Mouse (Mus musculus): ENCODE data around the gene Ubl7. TPM values are rescaled to one million over a fixed set of nuclear protein-coding genes. Genes with fewer than 3 reads are reported as not detected.

The Ubl7 gene
- 106 and 108 TPM in 2 replicates for polyA plus RNA-seq (2014; fragmentation: Nextera tagmentation; extraction: Ambion mirVana)

DNA sequence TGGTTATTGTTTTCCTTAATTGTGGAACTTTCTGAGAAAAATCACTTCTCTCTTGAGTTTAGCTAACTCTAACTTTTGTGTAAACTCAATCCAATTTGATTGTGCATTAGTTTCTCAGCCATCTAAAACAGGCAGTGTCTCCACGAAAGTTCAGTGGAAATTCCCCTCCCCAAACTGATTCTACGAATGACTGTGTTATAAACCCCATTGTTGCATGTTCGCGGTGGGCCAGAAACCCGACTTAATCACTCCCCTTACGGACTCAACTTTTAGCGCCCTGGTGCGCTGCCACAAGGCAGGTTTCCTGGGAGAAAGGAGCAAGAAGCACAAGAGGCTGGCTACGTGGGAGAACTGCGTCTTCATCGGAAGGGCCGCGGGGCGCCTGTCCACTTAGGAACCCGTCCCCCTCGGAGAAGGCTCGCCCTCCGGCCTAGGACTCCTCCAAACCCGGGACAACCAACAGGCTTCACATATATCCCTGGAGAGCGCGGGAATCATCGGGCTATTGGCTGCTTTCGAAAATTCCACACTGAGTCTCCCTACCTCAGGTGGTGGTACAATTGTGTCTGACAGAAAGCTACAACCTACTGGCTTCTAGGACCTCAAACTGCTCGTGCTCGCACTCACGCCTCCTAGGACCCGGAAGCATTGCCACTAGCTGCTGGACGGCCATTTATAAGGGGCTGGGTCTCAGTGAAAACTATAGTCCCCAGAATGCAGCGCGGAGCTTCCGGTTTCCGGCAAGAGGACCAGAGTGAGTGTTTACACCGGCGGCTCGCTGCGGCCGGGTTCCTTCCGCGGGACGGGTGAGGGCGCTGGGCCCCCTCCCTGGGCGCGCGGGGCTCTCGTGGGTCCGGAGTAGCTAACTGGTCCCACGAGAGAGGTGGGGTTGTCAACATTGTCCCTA lies at the start of gene Ubl7:
Gene Ubl7 (plus strand): TSS at position 726 of the 907 bp plus-strand sequence.
- WGBS: under 1% methylated on average over 47 of the region's 47 CpGs
- peak within 1 kb of the TSS; percentile 81 for H3K4me2 ChIP-seq (replicated peaks; ENCODE audit: low read depth, low read length)
- no peaks in the 10 kb centered on the region for H3K9me3 ChIP-seq (ENCODE audit: control insufficient read depth, low read length)
- peak within 1 kb of the TSS; percentile 72 for H3K4me3 ChIP-seq (ENCODE audit: low read length)
- H3K4me1 ChIP-seq (ENCODE audit: control insufficient read depth, insufficient read depth, low read length): no peaks in the 10 kb centered on the region; the same call in 1 of the 2 replicates
- peaks cover 5% of the 10 kb centered on the region; the same call in 1 of the 2 replicates for H3K36me3 ChIP-seq (ENCODE audit: control insufficient read depth, insufficient read depth, low read length)
- ATAC-seq (ENCODE audit: low FRiP score, low TSS enrichment): peak; percentile 97
- no peaks in the 10 kb centered on the region for H3K27me3 ChIP-seq (ENCODE audit: control insufficient read depth, insufficient read depth, low read length)
- H3K27ac ChIP-seq (ENCODE audit: low read depth, low read length): peak within 1 kb of the TSS; percentile 84
- peak within 1 kb of the TSS; percentile 73 for H3K9ac ChIP-seq (ENCODE audit: low read depth, low read length)

DNA sequence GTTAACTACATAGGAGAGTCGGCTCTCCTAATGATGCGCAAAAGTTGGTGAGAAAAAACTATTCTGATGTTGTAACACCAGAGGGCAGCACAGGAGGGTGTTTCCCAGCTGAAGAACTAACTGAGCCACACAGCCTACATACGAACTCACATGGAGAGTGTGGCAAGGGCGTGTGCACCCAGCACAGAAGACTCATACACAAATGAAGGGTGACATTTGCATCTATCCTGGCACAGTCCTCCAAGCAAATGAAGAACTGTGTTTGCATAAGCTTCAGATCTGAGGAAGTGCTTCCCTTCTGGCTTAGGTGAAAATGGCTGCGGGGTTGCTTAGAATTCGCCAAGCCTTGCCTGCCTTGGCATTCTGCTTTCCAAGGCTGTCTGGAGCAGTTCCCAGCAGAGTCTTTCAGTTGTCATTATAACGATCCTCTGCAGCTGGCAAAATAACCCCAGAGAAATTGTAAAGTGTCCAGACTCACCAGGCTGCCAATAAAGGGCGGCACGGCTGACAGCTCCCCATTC lies 48.8 kb upstream of the Ubl7 start:
- Histone ChIP-seq H3K27ac (ENCODE audit: low read depth, low read length) (no peak overlapping the region), H3K4me3 (ENCODE audit: low read length) (no peak overlapping the region), H3K4me2 (replicated peaks; ENCODE audit: low read depth, low read length) (no peak overlapping the region), H3K27me3 (ENCODE audit: control insufficient read depth, insufficient read depth, low read length) (no peaks in the 10 kb centered on the region), H3K9ac (ENCODE audit: low read depth, low read length) (no peak overlapping the region), H3K9me3 (ENCODE audit: control insufficient read depth, low read length) (no peaks in the 10 kb centered on the region), H3K36me3 (ENCODE audit: control insufficient read depth, insufficient read depth, low read length) (no peaks in the 10 kb centered on the region), H3K4me1 (ENCODE audit: control insufficient read depth, insufficient read depth, low read length) (no peaks in the 10 kb centered on the region)
- 48% methylated on average over 9 of the region's 9 CpGs for WGBS
- no peak for ATAC-seq (ENCODE audit: low FRiP score, low TSS enrichment)

DNA sequence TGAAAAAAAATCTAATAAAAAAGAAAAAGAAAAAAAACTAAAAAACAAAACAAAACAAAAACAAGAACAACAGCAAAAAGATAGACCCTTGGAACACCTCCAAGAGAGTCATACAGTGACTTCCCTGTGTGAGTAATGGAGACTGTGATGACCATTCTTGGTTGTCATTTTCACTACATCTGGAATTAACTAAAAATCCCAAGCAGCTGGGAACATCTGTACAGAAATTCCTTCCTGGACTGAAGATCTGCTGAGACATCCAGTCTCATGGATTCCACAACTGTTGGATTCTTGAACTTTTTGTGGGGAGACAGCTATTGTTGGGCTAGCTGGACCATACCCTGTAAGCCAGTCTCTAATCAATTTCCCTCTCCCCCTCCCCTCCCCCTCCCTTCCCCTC lies 46.4 kb upstream of the Ubl7 start:
- no peak overlapping the region for H3K27ac ChIP-seq (ENCODE audit: low read depth, low read length)
- no peaks in the 10 kb centered on the region for H3K9me3 ChIP-seq (ENCODE audit: control insufficient read depth, low read length)
- H3K4me1 ChIP-seq (ENCODE audit: control insufficient read depth, insufficient read depth, low read length): no peaks in the 10 kb centered on the region
- no peaks in the 10 kb centered on the region for H3K36me3 ChIP-seq (ENCODE audit: control insufficient read depth, insufficient read depth, low read length)
- no peak for ATAC-seq (ENCODE audit: low FRiP score, low TSS enrichment)
- H3K27me3 ChIP-seq (ENCODE audit: control insufficient read depth, insufficient read depth, low read length): no peaks in the 10 kb centered on the region; the same call in 1 of the 2 replicates
- no peak overlapping the region for H3K9ac ChIP-seq (ENCODE audit: low read depth, low read length)
- H3K4me3 ChIP-seq (ENCODE audit: low read length): no peak overlapping the region
- no peak overlapping the region for H3K4me2 ChIP-seq (replicated peaks; ENCODE audit: low read depth, low read length)

DNA sequence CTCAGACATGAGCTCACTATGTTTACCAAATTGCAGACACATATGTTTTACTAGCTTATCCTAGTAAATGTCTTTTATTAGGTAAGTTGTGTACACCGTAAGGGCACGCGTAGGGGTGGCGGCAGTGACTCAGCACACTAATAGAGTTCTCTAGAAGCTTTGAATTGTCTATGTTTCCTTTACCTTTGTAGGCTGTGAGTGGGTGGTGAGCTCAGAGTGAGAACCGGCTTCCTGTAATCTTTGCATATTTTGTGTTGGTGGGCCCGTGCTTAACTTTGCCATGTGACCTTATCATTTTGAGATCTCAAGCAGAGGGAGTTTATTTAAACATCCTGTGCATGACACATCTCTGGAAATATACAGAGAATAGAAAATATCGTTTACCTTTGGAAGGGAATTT lies 44.2 kb upstream of the Ubl7 start:
- no peak for ATAC-seq (ENCODE audit: low FRiP score, low TSS enrichment)
- H3K27me3 ChIP-seq (ENCODE audit: control insufficient read depth, insufficient read depth, low read length): no peaks in the 10 kb centered on the region; the same call in 1 of the 2 replicates
- H3K9ac ChIP-seq (ENCODE audit: low read depth, low read length): no peak overlapping the region
- no peak overlapping the region for H3K27ac ChIP-seq (ENCODE audit: low read depth, low read length)
- H3K4me3 ChIP-seq (ENCODE audit: low read length): no peak overlapping the region
- H3K9me3 ChIP-seq (ENCODE audit: control insufficient read depth, low read length): no peaks in the 10 kb centered on the region
- no peaks in the 10 kb centered on the region for H3K4me1 ChIP-seq (ENCODE audit: control insufficient read depth, insufficient read depth, low read length)
- no peaks in the 10 kb centered on the region for H3K36me3 ChIP-seq (ENCODE audit: control insufficient read depth, insufficient read depth, low read length)
- no peak overlapping the region for H3K4me2 ChIP-seq (replicated peaks; ENCODE audit: low read depth, low read length)
- WGBS: 78% methylated on average over 7 of the region's 7 CpGs

DNA sequence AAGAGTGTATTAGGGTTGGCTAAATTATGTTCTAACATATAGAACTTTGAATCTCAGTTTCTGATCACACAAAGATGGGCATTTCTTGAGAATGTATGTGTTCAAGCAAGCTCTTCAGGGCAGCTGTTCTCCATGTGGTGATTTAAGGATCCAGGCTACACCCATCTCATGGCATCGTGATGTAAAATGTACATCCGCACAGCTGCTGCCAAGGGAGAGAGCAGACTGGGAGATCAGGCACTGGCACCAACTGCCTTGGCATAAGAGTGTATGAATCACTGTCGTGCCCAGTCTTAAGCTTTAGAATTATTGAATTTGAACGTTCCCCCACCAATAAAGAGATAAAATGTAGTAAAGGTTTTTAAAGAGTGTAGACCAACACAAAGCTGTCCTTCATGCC lies 43.5 kb upstream of the Ubl7 start:
- Histone ChIP-seq H3K27ac (ENCODE audit: low read depth, low read length) (no peak overlapping the region), H3K4me3 (ENCODE audit: low read length) (no peak overlapping the region), H3K36me3 (ENCODE audit: control insufficient read depth, insufficient read depth, low read length) (no peaks in the 10 kb centered on the region), H3K4me2 (replicated peaks; ENCODE audit: low read depth, low read length) (no peak overlapping the region), H3K27me3 (ENCODE audit: control insufficient read depth, insufficient read depth, low read length) (no peaks in the 10 kb centered on the region; the same call in 1 of the 2 replicates), H3K9me3 (ENCODE audit: control insufficient read depth, low read length) (no peaks in the 10 kb centered on the region), H3K9ac (ENCODE audit: low read depth, low read length) (no peak overlapping the region), H3K4me1 (ENCODE audit: control insufficient read depth, insufficient read depth, low read length) (no peaks in the 10 kb centered on the region)
- ATAC-seq (ENCODE audit: low FRiP score, low TSS enrichment): no peak
- 88% methylated on average over 4 of the region's 4 CpGs for WGBS

DNA sequence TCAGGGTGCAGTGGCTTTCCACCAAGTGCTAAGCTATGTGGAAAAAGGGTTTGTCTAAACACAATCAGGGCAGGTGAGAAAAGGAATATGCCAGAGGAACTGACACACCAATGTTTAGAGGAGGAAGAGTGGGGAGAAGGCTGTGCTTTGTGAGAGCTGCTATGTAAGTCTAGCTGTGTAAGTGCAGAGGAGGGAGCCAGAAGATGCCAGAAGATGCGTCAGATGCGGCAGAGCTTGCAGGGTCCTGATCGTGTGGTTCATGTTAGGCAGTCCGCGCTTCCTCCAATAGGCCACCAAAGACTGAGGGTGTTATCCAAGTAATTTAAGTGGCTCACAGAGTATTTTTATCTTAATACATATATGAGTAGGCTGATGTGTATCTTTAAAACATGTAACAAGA lies 42.9 kb upstream of the Ubl7 start:
- ATAC-seq (ENCODE audit: low FRiP score, low TSS enrichment): no peak
- Histone ChIP-seq H3K4me3 (ENCODE audit: low read length) (no peak overlapping the region), H3K27me3 (ENCODE audit: control insufficient read depth, insufficient read depth, low read length) (no peaks in the 10 kb centered on the region; the same call in 1 of the 2 replicates), H3K27ac (ENCODE audit: low read depth, low read length) (no peak overlapping the region), H3K36me3 (ENCODE audit: control insufficient read depth, insufficient read depth, low read length) (no peaks in the 10 kb centered on the region), H3K4me1 (ENCODE audit: control insufficient read depth, insufficient read depth, low read length) (no peaks in the 10 kb centered on the region), H3K9me3 (ENCODE audit: control insufficient read depth, low read length) (no peaks in the 10 kb centered on the region), H3K9ac (ENCODE audit: low read depth, low read length) (no peak overlapping the region), H3K4me2 (replicated peaks; ENCODE audit: low read depth, low read length) (no peak overlapping the region)
- 86% methylated on average over 5 of the region's 5 CpGs for WGBS

DNA sequence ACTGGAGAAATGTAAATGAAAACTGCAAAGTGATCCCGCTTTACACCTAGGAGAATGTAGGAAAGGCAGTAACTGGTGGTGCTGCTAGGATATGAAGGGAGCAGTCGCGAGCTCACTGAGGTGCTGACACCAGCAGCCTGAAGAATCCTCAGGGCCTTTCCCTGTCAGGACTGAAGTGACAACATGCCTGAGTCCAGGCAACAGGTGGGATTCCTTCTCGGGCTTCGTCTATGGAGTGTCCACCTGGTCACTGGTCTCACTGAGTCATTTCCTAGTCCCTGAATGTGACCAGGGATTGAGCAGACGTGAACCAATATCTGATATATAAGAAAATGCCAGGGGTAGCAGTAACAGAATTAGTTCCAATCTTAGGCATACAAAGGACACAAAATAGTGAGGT lies 42.0 kb upstream of the Ubl7 start:
- no peak for ATAC-seq (ENCODE audit: low FRiP score, low TSS enrichment)
- Histone ChIP-seq H3K36me3 (ENCODE audit: control insufficient read depth, insufficient read depth, low read length) (no peaks in the 10 kb centered on the region), H3K27me3 (ENCODE audit: control insufficient read depth, insufficient read depth, low read length) (no peaks in the 10 kb centered on the region; the same call in 1 of the 2 replicates), H3K4me3 (ENCODE audit: low read length) (no peak overlapping the region), H3K9me3 (ENCODE audit: control insufficient read depth, low read length) (no peaks in the 10 kb centered on the region), H3K27ac (ENCODE audit: low read depth, low read length) (no peak overlapping the region), H3K4me2 (replicated peaks; ENCODE audit: low read depth, low read length) (no peak overlapping the region), H3K4me1 (ENCODE audit: control insufficient read depth, insufficient read depth, low read length) (no peaks in the 10 kb centered on the region), H3K9ac (ENCODE audit: low read depth, low read length) (no peak overlapping the region)
- 86% methylated on average over 6 of the region's 6 CpGs for WGBS

DNA sequence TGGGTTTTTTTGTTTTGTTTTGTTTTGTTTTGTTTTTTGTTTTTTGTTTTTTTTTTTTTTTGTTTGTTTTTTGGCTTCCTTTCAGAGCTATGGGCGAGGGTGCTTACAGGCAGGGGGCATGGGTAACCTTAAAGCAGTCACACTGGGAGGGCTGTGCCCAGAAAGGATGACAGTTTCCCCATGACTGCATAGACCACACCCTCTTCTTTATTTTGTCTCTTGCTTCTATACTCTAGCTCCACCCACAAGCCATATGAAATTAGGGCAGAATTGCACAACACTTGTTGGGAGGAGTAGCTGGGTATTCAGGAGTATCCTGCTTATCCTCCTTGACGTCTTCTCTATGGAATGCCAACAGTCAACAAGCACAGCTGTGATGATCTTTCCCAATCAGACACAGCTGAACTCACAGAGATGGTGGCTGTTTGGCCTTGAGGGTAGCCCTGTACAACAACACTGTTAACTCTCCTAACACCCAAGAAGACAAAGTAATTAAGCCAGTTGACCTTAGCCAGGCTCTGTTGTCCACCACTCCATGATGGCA lies 40.4 kb upstream of the Ubl7 start:
- H3K9ac ChIP-seq (ENCODE audit: low read depth, low read length): no peak overlapping the region
- WGBS: 68% methylated on average over 2 of the region's 2 CpGs
- H3K27me3 ChIP-seq (ENCODE audit: control insufficient read depth, insufficient read depth, low read length): no peaks in the 10 kb centered on the region; the same call in 1 of the 2 replicates
- no peak for ATAC-seq (ENCODE audit: low FRiP score, low TSS enrichment)
- H3K9me3 ChIP-seq (ENCODE audit: control insufficient read depth, low read length): no peaks in the 10 kb centered on the region
- no peaks in the 10 kb centered on the region for H3K4me1 ChIP-seq (ENCODE audit: control insufficient read depth, insufficient read depth, low read length)
- no peak overlapping the region for H3K27ac ChIP-seq (ENCODE audit: low read depth, low read length)
- no peak overlapping the region for H3K4me2 ChIP-seq (replicated peaks; ENCODE audit: low read depth, low read length)
- no peaks in the 10 kb centered on the region for H3K36me3 ChIP-seq (ENCODE audit: control insufficient read depth, insufficient read depth, low read length)
- H3K4me3 ChIP-seq (ENCODE audit: low read length): no peak overlapping the region

DNA sequence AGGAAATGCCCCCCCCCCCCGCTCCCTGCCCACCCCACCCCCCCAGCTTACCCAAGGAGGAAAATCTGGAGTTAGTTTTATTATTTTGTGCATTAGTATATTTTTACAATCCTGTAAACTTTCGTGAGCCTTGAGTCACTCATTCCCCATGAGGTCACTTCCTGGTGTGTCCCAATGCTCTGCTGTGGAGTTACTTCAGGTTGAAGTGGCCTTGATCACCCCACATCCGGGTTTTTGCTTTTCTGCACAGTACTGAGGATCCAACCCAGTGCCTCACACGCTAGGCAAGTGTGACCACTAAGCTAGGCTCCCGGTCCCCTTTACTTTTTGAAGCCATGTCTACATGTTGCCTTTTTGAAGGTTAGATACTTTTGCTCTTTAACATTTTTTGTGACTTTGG lies 36.6 kb upstream of the Ubl7 start:
- Histone ChIP-seq H3K4me3 (ENCODE audit: low read length) (no peak overlapping the region), H3K9ac (ENCODE audit: low read depth, low read length) (no peak overlapping the region), H3K4me1 (ENCODE audit: control insufficient read depth, insufficient read depth, low read length) (no peaks in the 10 kb centered on the region), H3K27me3 (ENCODE audit: control insufficient read depth, insufficient read depth, low read length) (no peaks in the 10 kb centered on the region), H3K36me3 (ENCODE audit: control insufficient read depth, insufficient read depth, low read length) (no peaks in the 10 kb centered on the region), H3K9me3 (ENCODE audit: control insufficient read depth, low read length) (no peaks in the 10 kb centered on the region), H3K27ac (ENCODE audit: low read depth, low read length) (no peak overlapping the region), H3K4me2 (replicated peaks; ENCODE audit: low read depth, low read length) (no peak overlapping the region)
- no peak for ATAC-seq (ENCODE audit: low FRiP score, low TSS enrichment)
- 75% methylated on average over 5 of the region's 5 CpGs for WGBS

All from kidney, embryonic 14.5 days (tissue).